Mouse (Mus musculus): ENCODE results near the gene Irak1. TPM values are rescaled to one million over a fixed set of nuclear protein-coding genes. Genes with fewer than 3 reads are reported as not detected.

Irak1 gene
- polyA plus RNA-seq, 1 experiment from 2014 or later, result 61.0 TPM

MicroRNA genes within 50 kb of the gene (microRNA counts, 519-probe panel; counts per million panel counts)
- not detected for microRNA mmu-miR-718

Small RNA genes within 50 kb of the gene (microRNA-seq; reads per million reads assigned to microRNA genes)
- 2.8 reads per million for gene Mir5132 (ENCODE audit: borderline number of aligned reads)
- not detected for gene Mir718 (ENCODE audit: borderline number of aligned reads)

Other genes starting within 250 kb of the Irak1 start
- 0.81 and 1.3 TPM in 2 replicates for gene Srpk3, start 249.5 kb downstream of the Irak1 start, polyA plus RNA-seq (2014; fragmentation: Nextera tagmentation; extraction: Ambion mirVana)
- 196 and 206 TPM in 2 replicates for gene Idh3g, start 237.0 kb downstream of the Irak1 start, polyA plus RNA-seq (2014; fragmentation: Nextera tagmentation; extraction: Ambion mirVana)
- gene Ssr4, start 236.9 kb downstream of the Irak1 start, polyA plus RNA-seq (2014; fragmentation: Nextera tagmentation; extraction: Ambion mirVana), result 207 and 230 TPM in 2 replicates
- gene Pdzd4, start 198.9 kb downstream of the Irak1 start, polyA plus RNA-seq (2014; fragmentation: Nextera tagmentation; extraction: Ambion mirVana), result 0.25 and 0.86 TPM in 2 replicates
- gene Avpr2, start 131.8 kb downstream of the Irak1 start, polyA plus RNA-seq (2014; fragmentation: Nextera tagmentation; extraction: Ambion mirVana), result 0.17 and 0.22 TPM in 2 replicates
- gene L1cam, start 127.8 kb downstream of the Irak1 start, polyA plus RNA-seq (2014; fragmentation: Nextera tagmentation; extraction: Ambion mirVana), result 0.42 and 0.95 TPM in 2 replicates
- 10.2 and 12.9 TPM in 2 replicates for gene Arhgap4, start 102.0 kb downstream of the Irak1 start, polyA plus RNA-seq (2014; fragmentation: Nextera tagmentation; extraction: Ambion mirVana)
- 210 TPM in 2 replicates for gene Naa10, start 102.0 kb downstream of the Irak1 start, polyA plus RNA-seq (2014; fragmentation: Nextera tagmentation; extraction: Ambion mirVana)
- 30.3 and 32.5 TPM in 2 replicates for gene Renbp, start 93.1 kb downstream of the Irak1 start, polyA plus RNA-seq (2014; fragmentation: Nextera tagmentation; extraction: Ambion mirVana)
- 68.6 and 72.8 TPM in 2 replicates for gene Hcfc1, start 57.6 kb downstream of the Irak1 start, polyA plus RNA-seq (2014; fragmentation: Nextera tagmentation; extraction: Ambion mirVana)
- not detected in 2 replicates for gene Opn1mw, start 103.5 kb upstream of the Irak1 start, polyA plus RNA-seq (2014; fragmentation: Nextera tagmentation; extraction: Ambion mirVana)
- gene Mecp2, start 111.4 kb upstream of the Irak1 start, polyA plus RNA-seq (2014; fragmentation: Nextera tagmentation; extraction: Ambion mirVana), result 10.5 and 11.8 TPM in 2 replicates
- gene Tex28, start 143.9 kb upstream of the Irak1 start, polyA plus RNA-seq (2014; fragmentation: Nextera tagmentation; extraction: Ambion mirVana), result not detected in 2 replicates
- gene Tktl1, start 153.3 kb upstream of the Irak1 start, polyA plus RNA-seq (2014; fragmentation: Nextera tagmentation; extraction: Ambion mirVana), result not detected in 2 replicates
- gene Flna, start 225.9 kb upstream of the Irak1 start, polyA plus RNA-seq (2014; fragmentation: Nextera tagmentation; extraction: Ambion mirVana), result 172 and 175 TPM in 2 replicates
- gene Emd, start 230.8 kb upstream of the Irak1 start, polyA plus RNA-seq (2014; fragmentation: Nextera tagmentation; extraction: Ambion mirVana), result 20.7 and 23.2 TPM in 2 replicates
- gene Rpl10, start 246.9 kb upstream of the Irak1 start, polyA plus RNA-seq (2014; fragmentation: Nextera tagmentation; extraction: Ambion mirVana), result 887 and 939 TPM in 2 replicates